Mouse (Mus musculus) C2C12 (cell line): Measurements from ENCODE around the gene Srrd. TPM values are rescaled to one million over a fixed set of nuclear protein-coding genes. Genes with fewer than 3 reads are reported as not detected.

Experiments used
- H3K27me3 ChIP-seq: one replicate; pipeline ENCODE4 v1.6.1; 2011; ENCODE audit not compliant: control insufficient read depth, insufficient read depth, insufficient read length
- H3K36me3 ChIP-seq: one replicate; pipeline ENCODE4 v1.6.1; 2011; ENCODE audit not compliant: control insufficient read depth, insufficient read depth
- H3K4me3 ChIP-seq: one replicate; pipeline ENCODE4 v1.5.1; 2011; ENCODE audit warnings: mild to moderate bottlenecking, control low read depth; ENCODE audit not compliant: poor library complexity, insufficient read depth, severe bottlenecking
- H3K79me2 ChIP-seq: one replicate; pipeline ENCODE4 v1.6.1; 2011; ENCODE audit not compliant: control insufficient read depth, insufficient read depth
- H3K79me3 ChIP-seq: one replicate; pipeline ENCODE4 v1.6.1; 2011; ENCODE audit warnings: low read depth, control low read depth
- H3ac ChIP-seq: one replicate; pipeline ENCODE3; 2011; ENCODE audit warnings: low read depth; ENCODE audit not compliant: control insufficient read depth, insufficient read length
- CEBPB ChIP-seq: IDR thresholded peaks from one replicate; pipeline ENCODE4 v1.6.1; 2011; ENCODE audit warnings: low read depth, mild to moderate bottlenecking, control low read depth, moderate library complexity
- CTCF ChIP-seq: IDR thresholded peaks from one replicate; pipeline ENCODE4 v1.5.1; 2011; ENCODE audit not compliant: control insufficient read depth, insufficient read depth, insufficient read length
- FOSL1 ChIP-seq: IDR thresholded peaks from one replicate; pipeline ENCODE4 v1.8.0; 2011; ENCODE audit warnings: mild to moderate bottlenecking, low read length; ENCODE audit not compliant: poor library complexity, insufficient read depth, severe bottlenecking
- MAX ChIP-seq: IDR thresholded peaks from one replicate; pipeline ENCODE4 v1.6.1; 2011; ENCODE audit warnings: mild to moderate bottlenecking, control low read depth
- MYOD1 ChIP-seq: IDR thresholded peaks from one replicate; pipeline ENCODE4 v1.6.1; 2011; ENCODE audit warnings: low read depth; ENCODE audit not compliant: control insufficient read depth, insufficient read length
- MYOG ChIP-seq: IDR thresholded peaks from one replicate; pipeline ENCODE4 v1.6.1; 2011; ENCODE audit not compliant: control insufficient read depth, insufficient read length; ENCODE audit errors: extremely low read depth
- USF1 ChIP-seq: IDR thresholded peaks from one replicate; pipeline ENCODE4 v1.6.1; 2011; ENCODE audit warnings: low read depth, mild to moderate bottlenecking, control low read depth, moderate library complexity
- polyA plus RNA-seq: library from polyadenylated mRNA; unstranded; fragments of >200 nt; fragmentation: generic; extraction: Trizol; gene quantifications from one replicate; pipeline ENCODE4 v1.2.1, GENCODE M21; 2012; ENCODE audit warnings: missing spikeins

Gene Srrd
- polyA plus RNA-seq, 1 experiment: 26.2 TPM

- Histone ChIP-seq H3K79me3 (no peaks in the 10 kb centered on the region), H3ac (no peak overlapping the region), H3K79me2 (no peaks in the 10 kb centered on the region), H3K4me3 (no peak overlapping the region), H3K27me3 (no peaks in the 10 kb centered on the region), H3K36me3 (peaks cover 12% of the 10 kb centered on the region)
- TF ChIP-seq FOSL1 (no peak), MYOD1 (no peak), USF1 (no peak), MAX (no peak), CEBPB (no peak), MYOG (no peak), CTCF (no peak)
Observed at GRCm38 (mm10) chr5:112376111-112376510, 33.3 kb upstream of the Srrd start.

- no peak overlapping the region for H3ac ChIP-seq
- H3K79me3 ChIP-seq: no peaks in the 10 kb centered on the region
- peaks cover 18% of the 10 kb centered on the region for H3K79me2 ChIP-seq
- no peaks in the 10 kb centered on the region for H3K27me3 ChIP-seq
- no peak overlapping the region for H3K4me3 ChIP-seq
- TF ChIP-seq CTCF (no peak), MAX (no peak)
- H3K36me3 ChIP-seq: peaks cover 29% of the 10 kb centered on the region
Observed at GRCm38 (mm10) chr5:112371933-112372332, 29.1 kb upstream of the Srrd start.

GRCm38 (mm10) chr5:112370236-112370813 lies 27.5 kb upstream of the Srrd start:
- TF ChIP-seq USF1: no peak
- Histone ChIP-seq H3K36me3 (peaks cover 31% of the 10 kb centered on the region), H3K4me3 (no peak overlapping the region), H3K79me2 (peaks cover 18% of the 10 kb centered on the region), H3K79me3 (no peaks in the 10 kb centered on the region), H3K27me3 (no peaks in the 10 kb centered on the region), H3ac (no peak overlapping the region)

- Histone ChIP-seq H3K27me3 (no peaks in the 10 kb centered on the region), H3K79me2 (peaks cover 18% of the 10 kb centered on the region), H3ac (no peak overlapping the region), H3K79me3 (no peaks in the 10 kb centered on the region), H3K36me3 (peaks cover 30% of the 10 kb centered on the region), H3K4me3 (no peak overlapping the region)
- TF ChIP-seq MAX (no peak), MYOD1 (no peak), FOSL1 (no peak), USF1 (no peak), CEBPB (no peak), MYOG (no peak), CTCF (no peak)
Observed at GRCm38 (mm10) chr5:112369326-112369725, 26.5 kb upstream of the Srrd start.

GRCm38 (mm10) chr5:112368666-112369065 lies 25.8 kb upstream of the Srrd start:
- H3K4me3 ChIP-seq: peak overlapping the region; percentile 16
- peaks cover 25% of the 10 kb centered on the region for H3K36me3 ChIP-seq
- TF ChIP-seq MYOG (no peak), MYOD1 (peak; percentile 47), CEBPB (no peak), USF1 (no peak)
- H3K27me3 ChIP-seq: no peaks in the 10 kb centered on the region
- no peaks in the 10 kb centered on the region for H3K79me3 ChIP-seq
- H3ac ChIP-seq: peak overlapping the region; percentile 22
- peaks cover 18% of the 10 kb centered on the region for H3K79me2 ChIP-seq

GRCm38 (mm10) chr5:112367929-112368328 lies 25.1 kb upstream of the Srrd start:
- TF ChIP-seq CTCF (no peak), FOSL1 (peak; percentile 49), MAX (peak; percentile 71)
- H3K79me3 ChIP-seq: no peaks in the 10 kb centered on the region
- H3K27me3 ChIP-seq: no peaks in the 10 kb centered on the region
- H3K36me3 ChIP-seq: peaks cover 25% of the 10 kb centered on the region
- H3K79me2 ChIP-seq: peaks cover 18% of the 10 kb centered on the region
- H3K4me3 ChIP-seq: peak overlapping the region; percentile 16
- H3ac ChIP-seq: no peak overlapping the region
